Mouse (Mus musculus): ENCODE data around the gene Spry1. TPM values are rescaled to one million over a fixed set of nuclear protein-coding genes. Genes with fewer than 3 reads are reported as not detected.
A peak's percentile ranks its signal among the peaks of the same experiment; 100 is the strongest.

Spry1 gene
- polyA plus RNA-seq, 3 experiments from 2014 or later, result 7.9 to 19.2 (median 16.0) TPM

- no peak for ATAC-seq
Observed at GRCm38 (mm10) chr3:37673513-37674261, 33.9 kb downstream of the Spry1 start.

GRCm38 (mm10) chr3:37675056-37675525, 35.3 kb downstream of the Spry1 start:
- ATAC-seq, result peak; percentile 39

GRCm38 (mm10) chr3:37676291-37676690, 36.5 kb downstream of the Spry1 start:
- ATAC-seq, result no peak

- no peak for ATAC-seq
Observed at GRCm38 (mm10) chr3:37686219-37686618, 46.5 kb downstream of the Spry1 start.

- peak; percentile 29 for ATAC-seq
Observed at GRCm38 (mm10) chr3:37686751-37687150, 47.0 kb downstream of the Spry1 start.

- peak; percentile 91 for ATAC-seq
Observed at GRCm38 (mm10) chr3:37687158-37687980, 47.6 kb downstream of the Spry1 start.

- ATAC-seq, result no peak
Observed at GRCm38 (mm10) chr3:37692945-37693344, 53.2 kb downstream of the Spry1 start.

- ATAC-seq, result no peak
Observed at GRCm38 (mm10) chr3:37693552-37693951, 53.8 kb downstream of the Spry1 start.

Other genes starting within 250 kb of the Spry1 start
- gene Spata5, start 220.1 kb upstream of the Spry1 start, polyA plus RNA-seq (2017; shearing (Covaris generic)), result 10 to 100 TPM; 21.3 to 27.3 (median 26.5) TPM
- gene Nudt6, start 219.7 kb upstream of the Spry1 start, polyA plus RNA-seq (2017; shearing (Covaris generic)), result 10 to 100 TPM in 2 of 3 experiments, 1 to 10 TPM in 1; 9.8 to 19.2 (median 14.1) TPM
- gene Gm5148, start 84.5 kb downstream of the Spry1 start, polyA plus RNA-seq (2017; shearing (Covaris generic)), result 1 to 10 TPM; 1.0 to 2.0 (median 1.6) TPM

Data from inflammation-experienced regulatory T-cells, adult 6 months (primary cell).